Mouse (Mus musculus) left cerebral cortex, postnatal 4 days (tissue): ENCODE measurements around the gene Anxa11. TPM values are rescaled to one million over a fixed set of nuclear protein-coding genes. Genes with fewer than 3 reads are reported as not detected.

ENCODE experiments used
- microRNA-seq: library from miRNA; unstranded; fragments of <30 nt; microRNA quantifications from one replicate; pipeline ENCODE4 v1.2.0, GENCODE M21; 2022
- total RNA-seq, 2 experiments: library from RNA; stranded (reverse); gene quantifications; 2 replicates each; pipeline ENCODE4 v1.2.3; 2021

The Anxa11 gene
- total RNA-seq, 2 experiments from 2014 or later, result 7.3 to 9.2 TPM

Small RNAs within 50 kb of the gene (microRNA-seq; reads per million reads assigned to microRNA genes)
- not detected for gene Gm23701

Other genes with a start within 250 kb of the Anxa11 start
- 10 to 100 TPM; 19.9 to 20.8 TPM for gene Ppif, start 148.0 kb upstream of the Anxa11 start, total RNA-seq
- gene Zcchc24, start 73.1 kb upstream of the Anxa11 start, total RNA-seq, result 10 to 100 TPM; 34.2 to 34.8 TPM
- 1 to 10 TPM in 1 of 2 experiments, not detected in 1; 1.0 TPM for gene Plac9a, start 60.9 kb downstream of the Anxa11 start, total RNA-seq
- gene Tmem254a, start 85.5 kb downstream of the Anxa11 start, total RNA-seq, result 10 to 100 TPM; 14.9 to 17.5 TPM
- not detected for gene Cphx1, start 96.1 kb downstream of the Anxa11 start, total RNA-seq
- 1 to 10 TPM; 1.5 to 3.0 TPM for gene Duxbl1, start 136.4 kb downstream of the Anxa11 start, total RNA-seq
- gene Gm9780, start 200.6 kb downstream of the Anxa11 start, total RNA-seq, result 1 to 10 TPM; 1.3 to 5.1 TPM
- 10 to 100 TPM; 38.8 to 48.4 TPM for gene Tmem254c, start 225.2 kb downstream of the Anxa11 start, total RNA-seq
- not detected for gene Cphx2, start 239.4 kb downstream of the Anxa11 start, total RNA-seq
- gene Cphx3, start 240.1 kb downstream of the Anxa11 start, total RNA-seq, result not detected